Mouse (Mus musculus) cortical plate, adult 2 months (tissue): ENCODE measurements around the gene Pim3.

Experiments used
- CTCF ChIP-seq: fragments of 200-500 bp; IDR thresholded peaks from 2 replicates; pipeline ENCODE4 v1.5.1; 2011; ENCODE audit warnings: mild to moderate bottlenecking, control low read depth, low read length; ENCODE audit not compliant: insufficient read depth; ENCODE audit errors: extremely low read depth
- POLR2A ChIP-seq: fragments of 200-500 bp; IDR thresholded peaks from 2 replicates; pipeline ENCODE4 v1.6.1; 2011; ENCODE audit warnings: mild to moderate bottlenecking, low read length, control low read depth; ENCODE audit not compliant: insufficient read depth; ENCODE audit errors: extremely low read depth

GRCm38 (mm10) chr15:88875625-88876081 is 13.7 kb downstream of the Pim3 start:
- TF ChIP-seq CTCF: no peak
- no peak for TF ChIP-seq POLR2A
